Mouse (Mus musculus): ENCODE results near the gene Rprd1b. TPM values are rescaled to one million over a fixed set of nuclear protein-coding genes. Genes with fewer than 3 reads are reported as not detected.

Gene Rprd1b
- polyA plus RNA-seq, 1 experiment from 2014 or later, result 45.6 TPM

DNA sequence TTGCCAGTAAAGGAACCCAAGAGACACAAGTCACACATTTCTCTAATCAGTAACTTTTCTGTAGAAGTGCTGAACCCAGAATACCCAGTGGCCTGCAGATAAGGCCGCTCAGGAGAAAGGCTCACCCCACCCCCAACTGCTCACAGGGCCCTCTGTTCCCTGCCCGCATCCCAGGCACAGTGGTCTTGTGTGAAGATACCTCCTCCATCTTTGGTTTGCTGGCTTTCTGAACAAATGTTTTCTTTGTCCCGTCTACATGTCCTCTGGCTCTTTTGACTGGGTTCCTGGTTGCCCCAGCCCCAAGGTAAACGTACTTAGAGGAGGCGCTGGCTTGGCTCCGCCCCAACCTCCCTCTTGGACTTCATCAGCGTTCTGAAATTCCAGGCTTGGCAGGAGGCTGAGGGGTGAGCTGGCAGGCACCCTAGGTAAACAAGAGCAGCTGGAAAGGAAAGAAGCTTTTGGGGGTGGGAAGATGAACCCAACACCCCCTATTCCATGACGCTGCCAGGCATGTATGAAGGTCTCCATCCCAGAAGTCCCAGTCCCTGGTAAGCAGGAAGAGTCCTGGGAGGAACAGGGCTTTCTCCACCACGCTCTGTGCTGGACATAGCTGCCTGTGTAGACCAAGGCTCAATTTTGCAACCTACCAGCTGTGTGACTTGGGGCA, 85.4 kb downstream of the Rprd1b start:
- no peaks in the 10 kb centered on the region for H3K27me3 ChIP-seq
- no peaks in the 10 kb centered on the region for H3K9me3 ChIP-seq
- peaks cover 56% of the 10 kb centered on the region for H3K4me1 ChIP-seq
- peak overlapping the region; percentile 91 for H3K27ac ChIP-seq
- 17% methylated on average over 9 of the region's 9 CpGs for WGBS
- peaks cover 8% of the 10 kb centered on the region; the same call in 1 of the 2 replicates for H3K36me3 ChIP-seq
- ATAC-seq (ENCODE audit: borderline replicate concordance, extremely low read depth, low FRiP score, low TSS enrichment), result peak; percentile 77
- H3K4me2 ChIP-seq, result peak overlapping the region; percentile 24
- H3K9ac ChIP-seq, result no peak overlapping the region
- no peak overlapping the region for H3K4me3 ChIP-seq

DNA sequence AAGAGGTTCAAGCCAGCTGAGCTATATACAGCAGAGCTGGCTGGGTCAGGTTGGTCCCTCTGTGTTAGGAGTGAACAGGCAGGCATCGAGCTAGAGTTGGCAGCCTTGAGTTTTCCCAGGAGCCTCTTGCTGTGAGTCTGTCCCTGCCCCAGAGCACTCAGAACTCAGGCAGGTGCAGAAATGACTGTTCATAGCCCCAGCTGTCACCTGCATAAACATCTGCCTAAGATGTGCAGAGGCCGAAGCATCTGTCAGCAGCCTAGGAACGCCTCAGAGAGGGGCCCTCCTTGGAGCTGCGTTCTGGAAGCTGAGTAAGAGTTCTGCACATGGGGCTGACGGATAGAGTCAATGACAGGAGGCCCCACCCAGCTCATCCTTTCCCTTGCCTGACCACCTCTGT, 86.6 kb downstream of the Rprd1b start:
- H3K27me3 ChIP-seq, result no peaks in the 10 kb centered on the region
- ATAC-seq (ENCODE audit: borderline replicate concordance, extremely low read depth, low FRiP score, low TSS enrichment), result no peak
- H3K9ac ChIP-seq, result no peak overlapping the region
- no peaks in the 10 kb centered on the region for H3K9me3 ChIP-seq
- no peak overlapping the region for H3K4me2 ChIP-seq
- H3K27ac ChIP-seq, result peak overlapping the region; percentile 46
- peaks cover 8% of the 10 kb centered on the region; the same call in 1 of the 2 replicates for H3K36me3 ChIP-seq
- WGBS, result 36% methylated on average over 5 of the region's 5 CpGs
- H3K4me3 ChIP-seq, result no peak overlapping the region
- peaks cover 45% of the 10 kb centered on the region for H3K4me1 ChIP-seq

DNA sequence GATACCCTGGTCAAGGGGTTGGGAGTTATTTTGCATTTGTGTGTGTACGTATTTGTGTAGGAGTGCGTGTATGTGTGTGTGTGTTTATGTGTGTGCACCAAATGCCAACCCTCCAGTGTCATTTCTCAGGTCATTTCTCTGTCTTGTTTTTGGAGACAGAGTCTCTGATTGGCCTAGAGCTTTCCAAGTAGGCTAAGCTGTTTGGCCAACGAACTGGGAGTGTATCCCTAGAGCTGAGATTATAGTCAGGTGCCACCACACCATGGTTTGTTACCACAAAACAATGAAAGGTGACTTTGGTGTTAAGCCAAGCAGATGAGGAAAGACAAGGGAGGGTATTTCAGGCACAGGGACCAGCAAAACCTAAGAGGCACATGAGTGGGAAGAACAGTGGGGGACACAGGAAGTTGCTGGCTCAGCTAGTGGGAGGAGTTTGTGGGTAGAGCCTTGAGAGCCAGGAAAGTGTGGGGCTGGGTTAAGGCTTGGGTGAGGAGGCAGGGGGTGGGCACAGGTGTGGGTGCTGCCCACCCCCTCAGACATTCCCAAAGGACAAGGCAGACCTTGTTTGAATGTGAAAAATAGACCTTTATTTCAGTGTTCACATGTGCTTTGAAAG, 87.6 kb downstream of the Rprd1b start:
- Histone ChIP-seq H3K9ac (no peak overlapping the region), H3K4me2 (no peak overlapping the region), H3K27ac (peak overlapping the region; percentile 66), H3K36me3 (peaks cover 8% of the 10 kb centered on the region; the same call in 1 of the 2 replicates), H3K4me1 (peaks cover 43% of the 10 kb centered on the region), H3K9me3 (no peaks in the 10 kb centered on the region), H3K4me3 (no peak overlapping the region), H3K27me3 (no peaks in the 10 kb centered on the region)
- no peak for ATAC-seq (ENCODE audit: borderline replicate concordance, extremely low read depth, low FRiP score, low TSS enrichment)
- WGBS, result 84% methylated on average over 3 of the region's 3 CpGs

DNA sequence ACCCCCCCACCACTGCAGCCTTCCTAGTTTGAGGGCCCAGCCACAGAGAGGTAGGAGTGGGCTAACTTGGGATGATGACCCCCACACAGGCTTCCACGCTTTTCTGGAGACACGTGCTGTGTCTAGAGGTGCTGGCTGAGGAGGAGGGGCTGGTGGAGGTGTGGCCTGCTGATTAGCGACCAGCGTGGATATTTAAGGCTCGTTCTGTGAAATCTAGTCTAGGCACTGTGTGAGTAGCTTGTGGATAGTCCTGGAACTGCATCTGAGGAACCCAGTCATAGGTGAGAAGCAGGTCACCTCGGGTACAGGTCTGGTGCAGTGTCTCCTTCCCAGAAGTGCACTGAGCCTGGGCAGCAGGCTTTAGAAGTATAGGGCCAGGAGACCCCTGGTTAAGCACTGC, 88.4 kb downstream of the Rprd1b start:
- no peak for ATAC-seq (ENCODE audit: borderline replicate concordance, extremely low read depth, low FRiP score, low TSS enrichment)
- Histone ChIP-seq H3K27me3 (no peaks in the 10 kb centered on the region), H3K4me1 (peaks cover 50% of the 10 kb centered on the region), H3K4me3 (no peak overlapping the region), H3K9ac (no peak overlapping the region), H3K9me3 (no peaks in the 10 kb centered on the region), H3K27ac (peak overlapping the region; percentile 66), H3K36me3 (peaks cover 8% of the 10 kb centered on the region; the same call in 1 of the 2 replicates), H3K4me2 (no peak overlapping the region)
- WGBS, result 27% methylated on average over 6 of the region's 6 CpGs

DNA sequence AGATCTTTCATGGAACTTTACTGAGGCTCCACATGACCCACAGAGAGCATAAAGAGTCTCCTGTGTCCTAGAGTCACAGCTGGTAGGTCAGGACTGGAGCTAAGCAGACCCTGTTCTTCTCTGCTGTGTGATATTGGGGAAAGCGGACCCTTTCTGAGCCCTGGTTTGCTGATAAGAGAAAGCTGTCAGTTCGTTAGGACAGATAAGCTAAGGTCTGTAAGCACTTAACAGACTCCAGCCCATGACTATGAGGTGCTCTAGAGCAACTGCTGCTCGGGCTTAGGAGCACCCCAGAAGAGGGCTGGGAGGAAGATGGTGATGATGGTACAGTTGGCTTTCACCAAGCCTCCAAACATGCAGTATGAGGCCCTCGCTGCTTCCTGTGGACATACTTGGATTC, 90.8 kb downstream of the Rprd1b start:
- no peak for ATAC-seq (ENCODE audit: borderline replicate concordance, extremely low read depth, low FRiP score, low TSS enrichment)
- Histone ChIP-seq H3K4me2 (no peak overlapping the region), H3K27me3 (no peaks in the 10 kb centered on the region), H3K4me3 (no peak overlapping the region), H3K9me3 (no peaks in the 10 kb centered on the region), H3K36me3 (peaks cover 18% of the 10 kb centered on the region), H3K27ac (no peak overlapping the region), H3K9ac (no peak overlapping the region), H3K4me1 (peaks cover 47% of the 10 kb centered on the region)
- 70% methylated on average over 4 of the region's 4 CpGs for WGBS

DNA sequence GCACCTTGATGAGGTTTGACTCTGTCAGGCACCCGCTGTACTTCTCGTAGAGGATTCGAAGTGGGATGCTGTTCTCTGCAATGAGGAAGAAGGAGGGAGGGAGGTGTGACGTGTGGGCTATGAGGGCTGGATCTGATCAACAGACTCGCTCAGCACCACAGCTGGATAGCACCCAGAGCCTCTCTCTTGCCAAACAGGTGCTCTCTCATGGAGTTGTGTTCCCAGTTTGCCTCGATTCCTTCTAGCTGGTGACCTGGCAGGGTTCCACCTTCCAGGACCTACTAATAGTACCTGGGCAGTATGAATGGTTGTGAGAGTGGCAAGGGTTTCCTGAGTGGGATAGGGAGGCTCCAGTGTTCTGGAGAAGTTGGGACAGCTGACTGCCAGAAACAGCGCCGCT, 91.9 kb downstream of the Rprd1b start:
- Histone ChIP-seq H3K36me3 (peaks cover 28% of the 10 kb centered on the region), H3K4me2 (no peak overlapping the region), H3K27ac (no peak overlapping the region), H3K27me3 (no peaks in the 10 kb centered on the region), H3K4me1 (peaks cover 38% of the 10 kb centered on the region), H3K9ac (no peak overlapping the region), H3K9me3 (no peaks in the 10 kb centered on the region), H3K4me3 (no peak overlapping the region)
- no peak for ATAC-seq (ENCODE audit: borderline replicate concordance, extremely low read depth, low FRiP score, low TSS enrichment)
- 84% methylated on average over 8 of the region's 8 CpGs for WGBS

DNA sequence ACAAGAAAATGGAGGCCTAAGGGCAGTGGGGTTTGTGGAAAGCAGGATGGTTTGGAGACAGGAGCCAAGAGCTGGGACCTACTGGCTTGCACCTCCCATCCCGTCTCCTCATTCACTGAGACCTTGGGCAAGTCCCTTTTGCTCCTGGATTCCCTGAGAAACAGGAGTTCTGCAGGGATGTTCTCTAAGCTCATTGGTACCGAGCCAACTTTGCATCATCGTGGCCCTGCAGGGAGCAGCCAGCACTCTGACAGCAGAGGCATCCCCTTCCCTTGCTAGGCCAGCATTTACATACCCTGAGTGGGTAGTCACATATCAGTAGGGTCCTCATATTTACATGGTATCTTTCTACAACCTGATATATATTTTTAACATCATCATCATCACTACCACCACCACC, 92.6 kb downstream of the Rprd1b start:
- no peak overlapping the region for H3K27ac ChIP-seq
- H3K9me3 ChIP-seq, result no peaks in the 10 kb centered on the region
- no peak overlapping the region for H3K9ac ChIP-seq
- no peak for ATAC-seq (ENCODE audit: borderline replicate concordance, extremely low read depth, low FRiP score, low TSS enrichment)
- H3K36me3 ChIP-seq, result peaks cover 35% of the 10 kb centered on the region
- H3K27me3 ChIP-seq, result no peaks in the 10 kb centered on the region
- peaks cover 35% of the 10 kb centered on the region for H3K4me1 ChIP-seq
- WGBS, result 72% methylated on average over 3 of the region's 3 CpGs
- H3K4me3 ChIP-seq, result no peak overlapping the region
- H3K4me2 ChIP-seq, result no peak overlapping the region

DNA sequence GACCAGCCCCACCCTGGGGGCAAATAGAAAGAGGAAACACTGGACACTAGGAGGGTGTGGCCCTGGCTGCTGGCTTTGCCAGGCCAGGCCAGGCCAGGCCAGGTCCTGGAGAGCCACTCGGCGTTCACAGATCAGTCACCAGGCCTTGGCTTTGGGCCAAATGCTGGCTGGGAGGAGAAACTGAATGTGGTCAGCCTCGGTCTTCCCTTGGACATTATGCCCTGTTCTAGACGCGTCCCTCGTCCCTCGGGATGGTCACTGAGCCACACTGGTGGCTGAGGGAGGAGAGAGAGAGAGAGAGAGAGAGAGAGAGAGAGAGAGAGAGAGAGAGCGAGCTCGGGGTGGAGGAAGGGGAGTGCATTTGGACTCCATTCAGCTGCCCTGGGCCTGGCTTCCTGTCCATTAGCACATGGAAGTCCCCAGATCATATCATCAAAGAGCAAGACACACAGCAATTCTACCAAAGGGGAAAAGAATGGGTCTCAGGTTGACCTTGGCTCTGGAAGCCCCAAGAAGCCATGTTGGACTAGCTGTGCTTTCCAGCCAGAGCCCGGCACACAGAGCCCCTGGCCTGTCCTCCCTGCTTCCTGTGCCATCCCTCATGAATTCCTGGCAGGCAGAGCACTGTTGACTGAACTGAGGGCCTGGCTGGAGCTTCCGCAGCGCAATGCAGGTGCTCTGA, 93.5 kb downstream of the Rprd1b start:
- peaks cover 26% of the 10 kb centered on the region for H3K4me1 ChIP-seq
- H3K4me3 ChIP-seq, result no peak overlapping the region
- peaks cover 42% of the 10 kb centered on the region for H3K36me3 ChIP-seq
- ATAC-seq (ENCODE audit: borderline replicate concordance, extremely low read depth, low FRiP score, low TSS enrichment), result peak; percentile 72
- peak overlapping the region; percentile 80 for H3K27ac ChIP-seq
- no peak overlapping the region for H3K9ac ChIP-seq
- no peak overlapping the region for H3K4me2 ChIP-seq
- 29% methylated on average over 12 of the region's 12 CpGs for WGBS
- H3K9me3 ChIP-seq, result no peaks in the 10 kb centered on the region
- H3K27me3 ChIP-seq, result no peaks in the 10 kb centered on the region

DNA sequence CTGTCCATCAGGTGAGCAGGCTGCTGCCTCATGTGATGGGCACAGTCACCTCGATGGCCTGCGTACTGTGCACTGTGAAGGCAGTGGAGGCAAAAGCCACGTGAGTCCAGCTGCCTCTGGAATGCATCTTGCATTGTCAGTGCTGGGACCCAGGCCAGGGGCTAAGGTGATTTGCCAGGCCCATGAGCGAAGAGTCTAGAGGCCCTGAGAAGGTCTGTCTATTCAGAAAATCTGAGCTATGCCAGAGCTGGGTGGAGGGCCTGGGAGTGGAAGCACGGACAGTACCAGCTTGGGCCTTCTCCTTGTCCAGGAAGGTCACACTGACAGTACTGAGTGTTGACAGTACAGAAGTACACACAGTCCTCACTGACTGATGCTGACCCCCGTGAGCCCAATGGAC, 94.5 kb downstream of the Rprd1b start:
- Histone ChIP-seq H3K36me3 (peaks cover 37% of the 10 kb centered on the region), H3K4me2 (no peak overlapping the region), H3K9ac (no peak overlapping the region), H3K4me1 (peaks cover 26% of the 10 kb centered on the region), H3K9me3 (no peaks in the 10 kb centered on the region), H3K27me3 (no peaks in the 10 kb centered on the region), H3K27ac (peak overlapping the region; percentile 80; the same call in 1 of the 2 replicates), H3K4me3 (no peak overlapping the region)
- WGBS, result 71% methylated on average over 6 of the region's 6 CpGs
- ATAC-seq (ENCODE audit: borderline replicate concordance, extremely low read depth, low FRiP score, low TSS enrichment), result 0 out of 2 replicates have a peak, but pooled peaks have one; percentile 2

DNA sequence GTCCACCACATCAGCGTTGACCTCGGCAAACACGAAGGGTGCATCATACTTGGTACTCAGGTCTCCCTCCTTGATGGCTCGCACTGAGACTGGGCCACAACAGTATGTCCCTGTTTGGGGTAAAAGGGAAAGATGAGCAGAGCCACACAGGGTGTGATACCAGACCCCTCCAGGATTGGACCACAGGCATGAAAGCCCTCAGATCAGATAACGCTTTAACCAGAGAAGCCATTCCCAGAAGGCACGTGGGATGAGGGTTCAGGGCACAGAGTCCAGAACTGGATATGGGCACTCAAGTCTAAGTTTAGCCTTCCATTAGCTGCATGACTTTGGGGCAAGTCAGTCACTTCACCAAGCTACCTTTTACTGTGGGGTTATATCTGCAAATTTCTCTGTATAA, 98.9 kb downstream of the Rprd1b start:
- peaks cover 38% of the 10 kb centered on the region for H3K4me1 ChIP-seq
- no peak overlapping the region for H3K4me3 ChIP-seq
- H3K9ac ChIP-seq, result no peak overlapping the region
- ATAC-seq (ENCODE audit: borderline replicate concordance, extremely low read depth, low FRiP score, low TSS enrichment), result no peak
- WGBS, result 83% methylated on average over 6 of the region's 6 CpGs
- H3K9me3 ChIP-seq, result no peaks in the 10 kb centered on the region
- H3K4me2 ChIP-seq, result no peak overlapping the region
- peaks cover 43% of the 10 kb centered on the region for H3K36me3 ChIP-seq
- H3K27ac ChIP-seq, result peak overlapping the region; percentile 81
- no peaks in the 10 kb centered on the region for H3K27me3 ChIP-seq

DNA sequence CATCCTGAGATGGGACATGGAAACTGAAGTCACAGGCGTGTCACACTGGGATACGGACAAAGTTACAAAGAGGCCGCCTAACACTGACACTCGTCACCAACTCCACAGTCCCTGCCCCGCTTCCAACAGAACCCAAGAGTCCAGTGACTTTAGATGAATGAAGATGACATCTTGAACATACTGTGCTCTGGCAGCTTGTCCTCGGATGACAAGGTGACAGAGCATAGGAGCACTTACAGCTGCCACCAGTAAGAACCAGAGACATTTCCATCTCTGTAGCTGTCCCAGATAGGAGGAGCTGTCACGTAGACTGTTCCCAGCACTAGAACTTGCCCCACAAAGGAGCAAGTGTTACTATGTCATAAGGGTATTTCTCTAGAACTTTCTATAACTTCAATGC, 99.6 kb downstream of the Rprd1b start:
- Histone ChIP-seq H3K4me3 (no peak overlapping the region), H3K9ac (no peak overlapping the region), H3K27ac (peak overlapping the region; percentile 81), H3K4me1 (peaks cover 31% of the 10 kb centered on the region), H3K27me3 (no peaks in the 10 kb centered on the region), H3K36me3 (peaks cover 41% of the 10 kb centered on the region), H3K9me3 (no peaks in the 10 kb centered on the region), H3K4me2 (no peak overlapping the region)
- WGBS, result 46% methylated on average over 7 of the region's 7 CpGs
- peak; percentile 89 for ATAC-seq (ENCODE audit: borderline replicate concordance, extremely low read depth, low FRiP score, low TSS enrichment)

Measured in lung, embryonic 15.5 days (tissue).